Mouse (Mus musculus) limb, embryonic 10.5 days (tissue): ENCODE results near the gene Ntf5. TPM values are rescaled to one million over a fixed set of nuclear protein-coding genes. Genes with fewer than 3 reads are reported as not detected.
A peak's percentile ranks its signal among the peaks of the same experiment; 100 is the strongest.

Experiments
- DNase-seq: peaks from one replicate; pipeline ENCODE4 v3.0.0-alpha.2; 2017; ENCODE audit warnings: low spot score
- H3K27ac ChIP-seq: fragments of 300-500 bp; sonication (generic); 2 replicates; pipeline ENCODE4 v1.5.1; 2016; ENCODE audit warnings: mild to moderate bottlenecking
- H3K27me3 ChIP-seq: fragments of 300-500 bp; sonication (generic); 2 replicates; pipeline ENCODE4 v1.6.1; 2016; ENCODE audit warnings: low read depth, mild to moderate bottlenecking; ENCODE audit not compliant: poor library complexity, severe bottlenecking
- H3K36me3 ChIP-seq: fragments of 300-500 bp; sonication (generic); 2 replicates; pipeline ENCODE4 v1.6.1; 2016; ENCODE audit warnings: mild to moderate bottlenecking, moderate library complexity
- H3K4me1 ChIP-seq: fragments of 300-500 bp; sonication (generic); 2 replicates; pipeline ENCODE4 v1.6.1; 2016
- H3K4me3 ChIP-seq: fragments of 300-500 bp; sonication (generic); 2 replicates; pipeline ENCODE4 v1.5.1; 2016; ENCODE audit warnings: mild to moderate bottlenecking, moderate library complexity
- H3K9me3 ChIP-seq: fragments of 300-500 bp; sonication (generic); replicated peaks from 2 replicates; pipeline ENCODE4 v1.6.1; 2016; ENCODE audit warnings: mild to moderate bottlenecking
- WGBS: fragments of 180-500 bp; shearing (Covaris S2); methylation state at CpG from one replicate; pipeline ENCODE4 v1.1.7; 2016; 5-methylcytosine and 5-hydroxymethylcytosine counted together
- polyA plus RNA-seq: library from polyadenylated mRNA; unstranded; fragments of >200 nt; fragmentation: Nextera tagmentation; extraction: Ambion mirVana; gene quantifications from 2 replicates; pipeline ENCODE4 v1.2.1, GENCODE M21; 2016

The Ntf5 gene
- polyA plus RNA-seq: 2.1 and 2.2 TPM in 2 replicates

- peak within 1 kb of the TSS; percentile 76 for H3K27ac ChIP-seq
- H3K9me3 ChIP-seq: no peaks in the 10 kb centered on the region
- no peaks in the 10 kb centered on the region for H3K36me3 ChIP-seq
- peaks cover 100% of the 10 kb centered on the region for H3K27me3 ChIP-seq
- DNase-seq: peak; percentile 72
- H3K4me3 ChIP-seq: peak within 1 kb of the TSS; percentile 67
- peaks cover 36% of the 10 kb centered on the region for H3K4me1 ChIP-seq
- WGBS: 2% methylated on average over 45 of the region's 45 CpGs
Observed at GRCm38 (mm10) chr7:45413113-45413863, at the start of gene Ntf5. Gene Ntf5 (plus strand): TSS chr7:45413695.

GRCm38 (mm10) chr7:45363983-45364382, 49.5 kb upstream of the Ntf5 start:
- no peaks in the 10 kb centered on the region for H3K36me3 ChIP-seq
- H3K4me3 ChIP-seq: no peak overlapping the region
- WGBS: 81% methylated on average over 2 of the region's 2 CpGs
- no peak for DNase-seq
- no peak overlapping the region for H3K27ac ChIP-seq
- peaks cover 83% of the 10 kb centered on the region for H3K27me3 ChIP-seq
- H3K9me3 ChIP-seq: no peaks in the 10 kb centered on the region
- H3K4me1 ChIP-seq: peaks cover 41% of the 10 kb centered on the region

- DNase-seq: peak; percentile 73
- Histone ChIP-seq H3K4me3 (peak overlapping the region; percentile 68), H3K27me3 (peaks cover 86% of the 10 kb centered on the region), H3K9me3 (no peaks in the 10 kb centered on the region), H3K36me3 (no peaks in the 10 kb centered on the region), H3K27ac (peak overlapping the region; percentile 68), H3K4me1 (peaks cover 55% of the 10 kb centered on the region)
- 3% methylated on average over 35 of the region's 35 CpGs for WGBS
Observed at GRCm38 (mm10) chr7:45365742-45366651, 47.5 kb upstream of the Ntf5 start.

GRCm38 (mm10) chr7:45366652-45367019, 46.9 kb upstream of the Ntf5 start, which contains the start of gene Ppfia3:
Gene Ppfia3 (minus strand): TSS chr7:45367019.
- Histone ChIP-seq H3K4me3 (peak within 1 kb of the TSS; percentile 68), H3K36me3 (peaks cover 3% of the 10 kb centered on the region; the same call in 1 of the 2 replicates), H3K27ac (peak within 1 kb of the TSS; percentile 68), H3K9me3 (no peaks in the 10 kb centered on the region), H3K4me1 (peaks cover 55% of the 10 kb centered on the region), H3K27me3 (peaks cover 80% of the 10 kb centered on the region)
- no peak for DNase-seq
- WGBS: under 1% methylated on average over 25 of the region's 26 CpGs

- Histone ChIP-seq H3K4me1 (peaks cover 51% of the 10 kb centered on the region), H3K36me3 (peaks cover 9% of the 10 kb centered on the region), H3K9me3 (no peaks in the 10 kb centered on the region), H3K27me3 (peaks cover 73% of the 10 kb centered on the region), H3K4me3 (peak overlapping the region; percentile 68), H3K27ac (peak overlapping the region; percentile 68)
- under 1% methylated on average over 69 of the region's 70 CpGs for WGBS
- DNase-seq: peak; percentile 98
Observed at GRCm38 (mm10) chr7:45367020-45367880, 46.2 kb upstream of the Ntf5 start.

- no peak overlapping the region for H3K27ac ChIP-seq
- H3K27me3 ChIP-seq: peaks cover 64% of the 10 kb centered on the region
- 80% methylated on average over 15 of the region's 15 CpGs for WGBS
- H3K4me3 ChIP-seq: peak overlapping the region; percentile 68; the same call in 1 of the 2 replicates
- peaks cover 45% of the 10 kb centered on the region for H3K4me1 ChIP-seq
- peaks cover 18% of the 10 kb centered on the region for H3K36me3 ChIP-seq
- no peak for DNase-seq
- no peaks in the 10 kb centered on the region for H3K9me3 ChIP-seq
Observed at GRCm38 (mm10) chr7:45368178-45368577, 45.3 kb upstream of the Ntf5 start.

GRCm38 (mm10) chr7:45369022-45369745, 44.3 kb upstream of the Ntf5 start:
- Histone ChIP-seq H3K9me3 (no peaks in the 10 kb centered on the region), H3K27me3 (peaks cover 54% of the 10 kb centered on the region), H3K27ac (no peak overlapping the region), H3K4me1 (peaks cover 45% of the 10 kb centered on the region), H3K36me3 (peaks cover 28% of the 10 kb centered on the region), H3K4me3 (no peak overlapping the region)
- no peak for DNase-seq
- WGBS: 72% methylated on average over 16 of the region's 16 CpGs

GRCm38 (mm10) chr7:45369836-45370474, 43.5 kb upstream of the Ntf5 start:
- peaks cover 46% of the 10 kb centered on the region for H3K27me3 ChIP-seq
- H3K4me1 ChIP-seq: peaks cover 45% of the 10 kb centered on the region
- peaks cover 35% of the 10 kb centered on the region for H3K36me3 ChIP-seq
- no peaks in the 10 kb centered on the region for H3K9me3 ChIP-seq
- WGBS: 9% methylated on average over 52 of the region's 52 CpGs
- peak overlapping the region; percentile 62 for H3K4me3 ChIP-seq
- DNase-seq: no peak
- H3K27ac ChIP-seq: peak overlapping the region; percentile 56; the same call in 1 of the 2 replicates

GRCm38 (mm10) chr7:45370475-45371311, 42.8 kb upstream of the Ntf5 start, which contains the start of gene Lin7b:
Gene Lin7b (minus strand): TSS chr7:45370583.
- peak within 1 kb of the TSS; percentile 56; the same call in 1 of the 2 replicates for H3K27ac ChIP-seq
- 11% methylated on average over 28 of the region's 28 CpGs for WGBS
- peaks cover 42% of the 10 kb centered on the region for H3K4me1 ChIP-seq

GRCm38 (mm10) chr7:45372371-45372770, 41.1 kb upstream of the Ntf5 start:
- Histone ChIP-seq H3K9me3 (no peaks in the 10 kb centered on the region), H3K4me1 (peaks cover 29% of the 10 kb centered on the region), H3K4me3 (no peak overlapping the region), H3K27me3 (peaks cover 30% of the 10 kb centered on the region), H3K27ac (no peak overlapping the region), H3K36me3 (peaks cover 59% of the 10 kb centered on the region)
- DNase-seq: no peak
- WGBS: 88% methylated on average over 5 of the region's 5 CpGs

More at GRCm38 (mm10) chr7:45370475-45371311, 42.8 kb upstream of the Ntf5 start, which contains the start of gene Lin7b:
- Histone ChIP-seq H3K36me3 (peaks cover 42% of the 10 kb centered on the region), H3K4me3 (peak within 1 kb of the TSS; percentile 62), H3K27me3 (peaks cover 39% of the 10 kb centered on the region), H3K9me3 (no peaks in the 10 kb centered on the region)
- peak; percentile 91 for DNase-seq
